Mouse (Mus musculus) liver, embryonic 14 days (tissue): Measurements from ENCODE around the gene Nme9. TPM values are rescaled to one million over a fixed set of nuclear protein-coding genes. Genes with fewer than 3 reads are reported as not detected.

Experiments used
- polyA plus RNA-seq: library from polyadenylated mRNA; depleted of rRNA; stranded (reverse); fragments of >200 nt; gene quantifications from 2 replicates; pipeline ENCODE4 v1.2.3, GENCODE M21; 2012; rRNA removed

Gene Nme9
- 0.02 and 0.03 TPM in 2 replicates for polyA plus RNA-seq

DNA sequence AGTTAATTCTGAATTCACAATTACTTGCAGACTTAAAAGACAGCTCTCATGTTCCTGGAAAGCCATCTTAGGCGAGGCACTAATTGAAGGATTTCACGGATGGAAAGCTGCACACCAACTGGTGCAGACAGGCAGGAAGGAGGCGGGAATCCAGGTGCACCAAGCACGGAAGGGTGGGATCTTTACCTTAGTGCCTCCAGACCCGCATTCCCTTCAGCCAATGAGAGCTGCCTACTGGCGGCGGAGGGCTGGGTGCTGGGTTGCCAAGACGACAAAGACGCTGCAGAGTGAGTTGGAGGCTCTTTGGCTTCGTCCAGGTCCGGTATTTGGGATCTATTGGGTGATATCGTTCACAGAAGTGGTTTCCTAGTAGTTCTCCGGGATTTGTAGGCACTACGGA is at the start of gene Nme9:
Nme9 (plus strand) TSS at position 315 of the 400 bp plus-strand sequence.

DNA sequence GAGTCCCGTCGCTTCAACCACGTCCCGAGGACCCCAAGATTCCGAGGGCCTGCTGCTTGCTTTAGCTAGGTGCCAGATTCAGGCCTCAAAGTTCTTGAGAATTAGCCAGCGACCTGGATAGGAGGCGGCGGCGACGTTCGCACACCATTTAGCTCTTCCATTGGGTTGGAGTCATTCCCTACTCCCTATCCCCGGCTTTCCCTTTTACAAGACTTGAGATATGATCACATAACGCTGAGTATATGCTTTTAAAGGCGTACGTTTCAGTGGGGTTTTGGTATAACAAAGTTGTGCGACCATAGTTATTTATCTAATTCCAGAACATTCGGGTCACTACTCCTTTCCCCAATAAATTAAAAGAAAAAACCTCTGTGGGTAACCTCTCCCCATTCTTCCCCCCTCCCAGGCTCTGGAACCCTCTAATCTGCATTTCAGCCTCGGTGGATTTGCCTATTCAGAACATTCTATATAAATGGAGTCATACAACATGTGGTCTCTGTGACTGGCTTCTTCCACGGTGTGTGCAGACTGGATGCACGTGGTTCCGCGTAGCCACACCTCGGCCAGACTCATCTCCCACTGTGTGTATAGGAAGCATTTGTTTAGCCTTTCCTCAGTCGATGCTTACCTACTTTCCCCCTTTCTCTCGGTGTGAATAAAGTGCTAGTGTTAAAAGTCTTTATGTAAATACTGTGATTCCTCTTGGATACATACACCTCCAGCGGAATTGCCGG is 14.1 kb upstream of the Nme9 start, which contains the start of gene Mras:
Mras (minus strand) TSS at position 351 of the 734 bp plus-strand sequence.

Other genes with a start within 250 kb of the Nme9 start
- 0.03 TPM in 1 of 2 replicates, not detected in the other for gene Faiml, start 214.2 kb upstream of the Nme9 start, polyA plus RNA-seq
- 15.2 and 16.1 TPM in 2 replicates for gene Cep70, start 208.1 kb upstream of the Nme9 start, polyA plus RNA-seq
- gene Esyt3, start 92.9 kb upstream of the Nme9 start, polyA plus RNA-seq: 0.01 and 0.02 TPM in 2 replicates
- 1.8 and 2.8 TPM in 2 replicates for gene Mras, start 14.1 kb upstream of the Nme9 start, polyA plus RNA-seq
- gene Armc8, start 117.4 kb downstream of the Nme9 start, polyA plus RNA-seq: 7.0 and 8.3 TPM in 2 replicates
- gene Dbr1, start 124.3 kb downstream of the Nme9 start, polyA plus RNA-seq: 11.3 and 12.2 TPM in 2 replicates
- not detected in 2 replicates for gene A4gnt, start 161.0 kb downstream of the Nme9 start, polyA plus RNA-seq
- gene Dzip1l, start 178.0 kb downstream of the Nme9 start, polyA plus RNA-seq: 0.38 and 0.53 TPM in 2 replicates